Mouse (Mus musculus): ENCODE measurements at regions not wholly inside any gene's neighbourhood (a gene's known extent, or its start where the extent isn't known, plus 50 kb on each side); places are given as distances from the start of the nearest gene placed in this dataset.

DNA sequence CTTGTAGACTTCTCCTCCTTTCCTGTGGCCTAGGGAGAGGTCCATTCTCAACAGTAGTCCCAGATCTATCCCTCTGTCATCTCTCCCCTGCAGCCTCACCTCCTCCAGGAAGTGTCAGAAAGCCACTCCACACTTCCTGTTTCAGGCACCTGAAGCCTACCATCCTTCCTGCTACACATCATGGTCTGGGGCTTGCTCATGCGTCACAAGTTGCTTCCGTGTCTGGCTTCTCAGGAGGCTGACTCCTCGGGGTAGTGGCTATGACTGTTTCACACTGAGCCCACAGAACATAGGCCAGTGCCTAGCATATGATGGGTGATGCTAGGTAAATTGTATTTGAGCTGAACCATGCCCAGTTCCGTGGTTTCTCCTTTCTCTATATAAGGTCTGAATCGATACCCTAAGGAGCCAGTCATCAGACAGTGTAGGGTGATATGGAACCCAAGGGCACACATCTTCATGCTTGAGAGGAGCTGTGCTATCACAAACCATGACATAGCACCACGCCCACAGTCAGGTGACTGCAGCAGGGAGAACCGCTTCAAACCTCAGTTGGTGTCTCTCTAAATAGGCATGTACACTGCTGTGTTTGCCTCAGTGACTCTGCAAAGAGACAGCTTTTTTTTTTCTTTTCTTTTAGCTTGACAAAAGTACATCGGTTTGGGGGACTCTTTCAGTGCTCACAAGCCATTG, 272.2 kb downstream of the Sec61b start:
- ATAC-seq (replicated peaks; ENCODE audit: low FRiP score, low read depth) (no peak), DNase-seq (ENCODE audit: low spot score) (no peak)
- TF ChIP-seq CTCF (IDR thresholded peaks at IDR 0.05; ENCODE audit: low read depth) = no peak
- H3K4me3 ChIP-seq (replicated peaks; ENCODE audit: low read depth, low read length) = no peak overlapping the region
- no peaks in the 10 kb centered on the region for H3K36me3 ChIP-seq (ENCODE audit: insufficient read depth, low read length)
- whole genome bisulfite sequencing = 78% methylated on average over 8 of the region's 8 CpGs
- no peak overlapping the region for H3K9ac ChIP-seq (ENCODE audit: low read depth, low read length)
- H3K27ac ChIP-seq = no peak overlapping the region
- no peaks in the 10 kb centered on the region for H3K9me3 ChIP-seq (replicated peaks; ENCODE audit: low read length)
- H3K27me3 ChIP-seq (ENCODE audit: insufficient read depth, low read length) = no peaks in the 10 kb centered on the region
- H3K4me2 ChIP-seq (ENCODE audit: low read length) = no peak overlapping the region
- H3K4me1 ChIP-seq (replicated peaks; ENCODE audit: insufficient read depth, low read length) = no peaks in the 10 kb centered on the region

DNA sequence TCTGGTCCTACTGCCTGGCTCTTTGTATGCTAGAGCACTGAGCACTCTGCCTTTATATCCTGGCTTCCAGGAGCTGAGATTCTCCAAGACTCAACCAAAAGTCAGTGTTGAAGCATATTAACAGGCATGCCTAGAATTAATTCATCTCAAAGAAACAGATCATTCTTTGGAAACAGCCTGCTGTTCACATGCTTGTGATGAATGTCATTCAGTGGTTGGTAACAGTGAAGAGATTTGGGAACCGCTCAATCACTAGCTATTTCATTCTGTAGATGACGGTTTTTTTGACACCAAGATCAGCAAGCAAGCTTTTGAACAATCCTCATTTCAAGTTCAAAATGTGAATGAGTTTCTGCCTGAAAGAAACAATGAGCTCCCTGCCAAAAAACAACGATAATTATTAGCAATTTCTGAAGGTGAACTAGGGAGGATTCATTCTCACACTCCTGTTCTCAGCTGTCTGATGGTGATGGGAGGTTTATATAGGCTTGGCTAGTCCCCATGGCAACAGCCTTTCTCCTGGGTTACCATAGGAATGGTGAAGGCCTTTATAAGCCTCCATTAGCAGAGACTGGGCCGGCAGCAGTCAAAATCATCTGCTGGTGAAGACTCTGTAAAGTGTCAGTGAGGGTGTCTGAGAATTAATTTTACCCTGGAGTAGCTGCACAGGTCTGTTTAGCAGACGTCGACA, 272.6 kb upstream of the Nr4a3 start:
- H3K4me2 ChIP-seq (ENCODE audit: low read length) = no peak overlapping the region
- no peaks in the 10 kb centered on the region for H3K27me3 ChIP-seq (ENCODE audit: insufficient read depth, low read length)
- no peaks in the 10 kb centered on the region for H3K4me1 ChIP-seq (replicated peaks; ENCODE audit: insufficient read depth, low read length)
- WGBS = 82% methylated on average over 6 of the region's 6 CpGs
- no peak for TF ChIP-seq CTCF (IDR thresholded peaks at IDR 0.05; ENCODE audit: low read depth)
- no peak overlapping the region for H3K4me3 ChIP-seq (replicated peaks; ENCODE audit: low read depth, low read length)
- H3K27ac ChIP-seq = no peak overlapping the region
- DNase-seq (ENCODE audit: low spot score) = no peak
- no peak overlapping the region for H3K9ac ChIP-seq (ENCODE audit: low read depth, low read length)
- no peaks in the 10 kb centered on the region for H3K9me3 ChIP-seq (replicated peaks; ENCODE audit: low read length)
- H3K36me3 ChIP-seq (ENCODE audit: insufficient read depth, low read length) = no peaks in the 10 kb centered on the region
- ATAC-seq (replicated peaks; ENCODE audit: low FRiP score, low read depth) = no peak

DNA sequence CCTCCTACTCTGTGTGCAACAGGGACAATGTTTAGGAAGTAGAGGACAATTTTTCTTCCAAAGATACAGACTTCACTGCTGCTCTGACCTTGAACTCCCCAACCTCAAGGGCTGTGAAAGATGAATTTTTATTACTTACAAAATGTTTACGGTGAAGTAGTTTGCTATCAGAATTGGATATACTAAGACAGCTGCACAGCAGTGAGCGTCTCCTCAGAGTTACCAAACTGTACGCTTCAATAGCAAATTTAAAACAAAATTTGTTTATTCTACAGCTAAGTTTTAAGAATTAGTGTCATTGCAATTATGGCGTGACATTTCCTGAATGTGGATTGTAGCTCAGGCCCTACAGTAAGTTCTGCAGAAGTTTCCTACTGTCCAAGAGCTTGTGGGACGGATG, 270.3 kb upstream of the Nr4a3 start:
- DNase-seq (ENCODE audit: low spot score) (no peak), ATAC-seq (replicated peaks; ENCODE audit: low FRiP score, low read depth) (no peak)
- no peak overlapping the region for H3K9ac ChIP-seq (ENCODE audit: low read depth, low read length)
- H3K4me2 ChIP-seq (ENCODE audit: low read length) = no peak overlapping the region
- H3K9me3 ChIP-seq (replicated peaks; ENCODE audit: low read length) = no peaks in the 10 kb centered on the region
- TF ChIP-seq CTCF (IDR thresholded peaks at IDR 0.05; ENCODE audit: low read depth) = no peak
- no peak overlapping the region for H3K27ac ChIP-seq
- H3K27me3 ChIP-seq (ENCODE audit: insufficient read depth, low read length) = no peaks in the 10 kb centered on the region
- no peak overlapping the region for H3K4me3 ChIP-seq (replicated peaks; ENCODE audit: low read depth, low read length)
- H3K36me3 ChIP-seq (ENCODE audit: insufficient read depth, low read length) = no peaks in the 10 kb centered on the region
- H3K4me1 ChIP-seq (replicated peaks; ENCODE audit: insufficient read depth, low read length) = no peaks in the 10 kb centered on the region
- 80% methylated on average over 5 of the region's 5 CpGs for WGBS

DNA sequence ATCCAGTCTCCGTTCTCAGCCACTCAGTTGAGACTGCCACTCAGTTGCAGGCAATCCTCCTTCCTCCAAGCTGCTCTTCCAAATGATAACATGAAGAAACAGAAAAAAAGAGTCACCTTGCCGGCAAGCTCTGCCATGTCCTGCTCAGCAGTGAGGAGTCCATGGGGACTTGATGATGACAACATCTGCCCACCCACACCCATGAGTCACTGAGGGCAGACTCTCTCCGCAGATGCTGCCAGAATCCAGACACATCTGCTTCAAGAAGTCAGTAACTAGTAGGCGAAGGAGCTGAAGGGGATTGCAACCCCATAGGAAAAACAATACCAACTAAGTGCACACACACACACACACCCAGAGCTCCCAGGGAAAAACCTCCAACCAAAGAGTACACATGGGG, 263.9 kb upstream of the Nr4a3 start:
- TF ChIP-seq CTCF (IDR thresholded peaks at IDR 0.05; ENCODE audit: low read depth) = no peak
- no peak overlapping the region for H3K27ac ChIP-seq
- no peaks in the 10 kb centered on the region for H3K27me3 ChIP-seq (ENCODE audit: insufficient read depth, low read length)
- ATAC-seq (replicated peaks; ENCODE audit: low FRiP score, low read depth) (no peak), DNase-seq (ENCODE audit: low spot score) (no peak)
- no peaks in the 10 kb centered on the region for H3K4me1 ChIP-seq (replicated peaks; ENCODE audit: insufficient read depth, low read length)
- 90% methylated on average over 4 of the region's 4 CpGs for WGBS
- no peak overlapping the region for H3K9ac ChIP-seq (ENCODE audit: low read depth, low read length)
- H3K9me3 ChIP-seq (replicated peaks; ENCODE audit: low read length) = no peaks in the 10 kb centered on the region
- H3K4me3 ChIP-seq (replicated peaks; ENCODE audit: low read depth, low read length) = no peak overlapping the region
- no peaks in the 10 kb centered on the region for H3K36me3 ChIP-seq (ENCODE audit: insufficient read depth, low read length)
- no peak overlapping the region for H3K4me2 ChIP-seq (ENCODE audit: low read length)

DNA sequence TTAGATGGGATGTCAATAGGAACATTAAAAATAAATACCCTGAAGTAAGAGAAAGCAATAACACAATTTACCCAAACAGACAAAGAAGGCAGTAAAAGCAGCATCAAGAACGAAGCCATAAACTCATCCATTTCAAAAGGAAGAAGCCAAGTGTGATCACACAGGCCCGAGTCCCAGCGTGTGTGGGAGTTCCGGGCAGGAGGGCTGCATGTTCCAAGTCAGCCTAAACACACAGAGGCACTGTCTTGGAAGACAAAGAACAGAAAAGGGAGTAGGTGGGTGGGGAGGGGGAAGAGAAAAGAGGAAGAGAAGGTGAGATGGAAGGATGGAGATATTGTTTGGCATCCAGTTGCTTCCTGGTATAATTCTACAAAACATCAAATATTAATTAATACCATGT, 248.0 kb upstream of the Nr4a3 start:
- Histone ChIP-seq H3K4me1 (replicated peaks; ENCODE audit: insufficient read depth, low read length) (no peaks in the 10 kb centered on the region), H3K9me3 (replicated peaks; ENCODE audit: low read length) (no peaks in the 10 kb centered on the region), H3K4me2 (ENCODE audit: low read length) (no peak overlapping the region), H3K9ac (ENCODE audit: low read depth, low read length) (no peak overlapping the region), H3K4me3 (replicated peaks; ENCODE audit: low read depth, low read length) (no peak overlapping the region), H3K27me3 (ENCODE audit: insufficient read depth, low read length) (no peaks in the 10 kb centered on the region), H3K27ac (no peak overlapping the region), H3K36me3 (ENCODE audit: insufficient read depth, low read length) (no peaks in the 10 kb centered on the region)
- ATAC-seq (replicated peaks; ENCODE audit: low FRiP score, low read depth) (no peak), DNase-seq (ENCODE audit: low spot score) (no peak)
- 24% methylated on average over 4 of the region's 4 CpGs for WGBS
- TF ChIP-seq CTCF (IDR thresholded peaks at IDR 0.05; ENCODE audit: low read depth) = no peak

DNA sequence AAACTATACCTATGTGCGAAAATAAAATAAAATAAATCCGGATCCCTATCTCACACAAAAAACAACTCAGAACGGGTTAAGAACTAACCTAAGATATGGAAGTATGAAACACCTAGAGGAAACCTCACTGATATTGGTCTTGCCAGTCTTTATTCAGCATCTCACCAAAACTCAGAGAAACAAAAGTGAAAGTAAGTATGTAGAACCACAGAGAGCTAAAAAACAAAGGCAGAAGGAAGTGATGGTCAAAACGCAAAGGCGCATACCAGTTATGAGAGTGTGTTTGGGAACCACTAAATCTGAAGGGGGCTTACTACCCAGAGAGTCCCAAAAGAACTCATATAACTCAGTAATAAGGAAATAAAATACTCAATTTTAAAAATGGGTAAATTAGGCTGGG, 245.8 kb upstream of the Nr4a3 start:
- Histone ChIP-seq H3K4me2 (ENCODE audit: low read length) (no peak overlapping the region), H3K9ac (ENCODE audit: low read depth, low read length) (no peak overlapping the region), H3K36me3 (ENCODE audit: insufficient read depth, low read length) (no peaks in the 10 kb centered on the region), H3K4me3 (replicated peaks; ENCODE audit: low read depth, low read length) (no peak overlapping the region), H3K27ac (no peak overlapping the region), H3K4me1 (replicated peaks; ENCODE audit: insufficient read depth, low read length) (no peaks in the 10 kb centered on the region), H3K27me3 (ENCODE audit: insufficient read depth, low read length) (no peaks in the 10 kb centered on the region), H3K9me3 (replicated peaks; ENCODE audit: low read length) (no peaks in the 10 kb centered on the region)
- TF ChIP-seq CTCF (IDR thresholded peaks at IDR 0.05; ENCODE audit: low read depth) = no peak
- DNase-seq (ENCODE audit: low spot score) = no peak
- 90% methylated on average over 5 of the region's 5 CpGs for WGBS
- ATAC-seq (replicated peaks; ENCODE audit: low FRiP score, low read depth) = no peak

All from kidney, postnatal 0 days (tissue).